Mouse (Mus musculus): ENCODE results near the gene Uchl4. TPM values are rescaled to one million over a fixed set of nuclear protein-coding genes. Genes with fewer than 3 reads are reported as not detected.
"Not testable (repeated sequence)": the region's sequence is repeated elsewhere in the genome, so short reads cannot be mapped to it uniquely, and the experiment has no call there.

Gene Uchl4
- polyA plus RNA-seq, 2 experiments from 2014 or later: 3.8 to 9.9 TPM

GRCm38 (mm10) chr9:64231674-64232073 lies 3.3 kb upstream of the Uchl4 start:
- no peak for ATAC-seq

GRCm38 (mm10) chr9:64232257-64232957 lies 2.6 kb upstream of the Uchl4 start:
- ATAC-seq: no peak

- no peak for ATAC-seq
These were observed 1.3 kb upstream of the Uchl4 start for GRCm38 (mm10) chr9:64233656-64234055.

- ATAC-seq: no peak
These were observed 1.1 kb downstream of the Uchl4 start for GRCm38 (mm10) chr9:64236056-64236455.

- no peak for ATAC-seq
These were observed 5.1 kb downstream of the Uchl4 start for GRCm38 (mm10) chr9:64240116-64240515.

- no peak for ATAC-seq
These were observed 5.7 kb downstream of the Uchl4 start for GRCm38 (mm10) chr9:64240681-64241080.

GRCm38 (mm10) chr9:64242381-64242831 lies 7.4 kb downstream of the Uchl4 start:
- no peak for ATAC-seq

- ATAC-seq: no peak
These were observed 14.4 kb downstream of the Uchl4 start for GRCm38 (mm10) chr9:64249371-64249770.

GRCm38 (mm10) chr9:64250111-64250730 lies 15.2 kb downstream of the Uchl4 start:
- ATAC-seq: no peak

GRCm38 (mm10) chr9:64252591-64253020 lies 17.6 kb downstream of the Uchl4 start:
- no peak for ATAC-seq

- peak; percentile 97 for ATAC-seq
These were observed 18.3 kb downstream of the Uchl4 start, which contains the start of gene Map2k1 for GRCm38 (mm10) chr9:64253021-64253904. TSS of gene Map2k1 (minus strand) at chr9:64253631.

GRCm38 (mm10) chr9:64255422-64255821 lies 20.4 kb downstream of the Uchl4 start:
- ATAC-seq: no peak

- no peak for ATAC-seq
These were observed 21.2 kb downstream of the Uchl4 start for GRCm38 (mm10) chr9:64256204-64256603.

- no peak for ATAC-seq
These were observed 24.9 kb downstream of the Uchl4 start for GRCm38 (mm10) chr9:64259906-64260305.

- no peak for ATAC-seq
These were observed 26.0 kb downstream of the Uchl4 start for GRCm38 (mm10) chr9:64261023-64261422.

GRCm38 (mm10) chr9:64264813-64265212 lies 29.8 kb downstream of the Uchl4 start:
- no peak for ATAC-seq

- ATAC-seq: no peak
These were observed 32.2 kb downstream of the Uchl4 start for GRCm38 (mm10) chr9:64267231-64267630.

- no peak for ATAC-seq
These were observed 33.2 kb downstream of the Uchl4 start for GRCm38 (mm10) chr9:64268196-64268595.

- not testable (repeated sequence) for ATAC-seq
These were observed 33.8 kb downstream of the Uchl4 start for GRCm38 (mm10) chr9:64268836-64269235.

- no peak for ATAC-seq
These were observed 36.2 kb downstream of the Uchl4 start for GRCm38 (mm10) chr9:64271249-64271648.

- no peak for ATAC-seq
These were observed 37.6 kb downstream of the Uchl4 start for GRCm38 (mm10) chr9:64272611-64273010.

GRCm38 (mm10) chr9:64273757-64274156 lies 38.8 kb downstream of the Uchl4 start:
- ATAC-seq: no peak

- ATAC-seq: no peak
These were observed 39.3 kb downstream of the Uchl4 start for GRCm38 (mm10) chr9:64274291-64274690.

All from CD4-positive, CD25-positive, alpha-beta regulatory T cell, adult 4 months (primary cell).